Mouse (Mus musculus): ENCODE results near the gene Draxin.

- no peak for TF ChIP-seq POLR2A (IDR thresholded peaks at IDR 0.05; ENCODE audit: borderline replicate concordance, control insufficient read depth, low read depth, low read length)
- peak; percentile 13; the same call in 1 of the 2 replicates for TF ChIP-seq CTCF (IDR thresholded peaks at IDR 0.05; ENCODE audit: control insufficient read depth, insufficient read depth, low read length)
Measured at GRCm38 (mm10) chr4:148057661-148058209, 72.8 kb downstream of the Draxin start.
